In the genomic region with DNA sequence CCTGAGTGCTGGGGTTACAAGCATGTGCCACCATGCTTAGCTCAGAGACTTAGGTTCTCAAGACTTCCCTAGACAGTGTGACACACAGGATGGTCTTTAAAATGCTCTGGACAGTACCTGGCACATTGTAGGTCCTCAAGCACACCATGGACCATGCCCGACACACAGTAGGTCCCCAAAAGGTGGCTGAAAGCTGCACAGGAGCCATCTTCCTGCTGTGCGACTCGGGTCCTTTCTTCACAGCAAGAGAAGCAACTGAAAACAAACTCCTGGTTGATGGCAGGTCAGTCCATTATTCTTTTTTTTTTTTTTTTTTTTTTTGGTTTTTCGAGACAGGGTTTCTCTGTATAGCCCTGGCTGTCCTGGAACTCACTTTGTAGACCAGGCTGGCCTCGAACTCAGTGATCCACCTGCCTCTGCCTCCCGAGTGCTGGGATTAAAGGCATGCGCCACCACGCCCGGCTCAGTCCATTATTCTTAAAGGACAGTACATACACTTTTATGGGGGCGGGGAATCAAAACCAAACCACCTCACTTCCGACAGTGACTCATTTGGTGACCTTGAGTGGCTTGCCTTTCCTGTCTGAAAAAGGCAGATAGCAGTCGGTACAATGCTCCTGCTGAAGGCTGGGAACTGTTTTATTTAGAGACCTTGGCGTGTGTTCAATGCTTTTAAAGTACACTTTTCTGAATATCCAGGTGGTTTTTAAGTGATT, we compare ENCODE assay signal across 16 mouse cellular contexts. TPM values are rescaled to one million over a fixed set of nuclear protein-coding genes. Genes with fewer than 3 reads are reported as not detected.
DNase-seq lines count a peak whose midpoint lies in the region; ATAC-seq and TF ChIP-seq lines count a peak whose summit lies in the region.
"Had no signal": no experiment of that assay in that cellular context is flagged by ENCODE, and none has a peak within 500 bp of the region (broad histone marks: within the 10 kb centered on the region; RNA-seq: fewer than 3 reads in every experiment).

No protein-coding gene starts in this region.

- no peak overlapping the region for H3K9ac ChIP-seq in heart, adult 2 months (ENCODE audit: low read depth, low read length)
- H3K9ac ChIP-seq in stomach, embryonic 15.5 days, result no peak overlapping the region
- H3K9ac ChIP-seq: heart, embryonic 13.5 days; limb, embryonic 13.5 days; midbrain, embryonic 12.5 days had no signal

- peaks cover 2% of the 10 kb centered on the region for H3K4me1 ChIP-seq in heart, adult 2 months (ENCODE audit: control insufficient read depth, insufficient read depth, low read length)
- no peaks in the 10 kb centered on the region for H3K4me1 ChIP-seq in stomach, embryonic 15.5 days
- H3K4me1 ChIP-seq: limb, embryonic 13.5 days; midbrain, embryonic 12.5 days had no signal

- ATAC-seq in common myeloid progenitor, adult 5-6 weeks (replicated peaks; ENCODE audit: low read depth, poor library complexity, severe bottlenecking), result peak; percentile 92
- 0 out of 2 replicates have a peak, but pooled peaks have one; percentile 43 for ATAC-seq in stomach, embryonic 15.5 days (ENCODE audit: insufficient read depth, low FRiP score, low read depth)
- ATAC-seq: forebrain, embryonic 14.5 days had no signal

- no peaks in the 10 kb centered on the region for H3K79me2 ChIP-seq in heart, adult 2 months (replicated peaks; ENCODE audit: control insufficient read depth, insufficient read depth, low read length)

- H3K4me2 ChIP-seq in stomach, embryonic 15.5 days, result no peak overlapping the region
- H3K4me2 ChIP-seq: heart, embryonic 13.5 days; limb, embryonic 13.5 days; midbrain, embryonic 12.5 days had no signal

- no peaks in the 10 kb centered on the region for H3K36me3 ChIP-seq in heart, adult 2 months (ENCODE audit: control insufficient read depth, insufficient read depth, low read length)
- no peaks in the 10 kb centered on the region for H3K36me3 ChIP-seq in stomach, embryonic 15.5 days
- H3K36me3 ChIP-seq: heart, embryonic 13.5 days; limb, embryonic 13.5 days; midbrain, embryonic 12.5 days had no signal

- no peak for TF ChIP-seq CTCF in heart, adult 2 months (IDR thresholded peaks at IDR 0.05)

- 40% methylated on average over 12 of the region's 13 CpGs for WGBS in heart, adult 2 months
- WGBS in stomach, embryonic 15.5 days, result 55% methylated on average over 12 of the region's 13 CpGs

- TF ChIP-seq EP300 in heart, adult 2 months (IDR thresholded peaks at IDR 0.05; ENCODE audit: insufficient read depth, low read depth, low read length), result no peak

- peak; percentile 29 to 48 for DNase-seq in heart, adult 18-20 months
- no peak for DNase-seq in heart, adult 2 months
- peak; percentile 24 for DNase-seq in lung, postnatal 36 days
- DNase-seq in lung, postnatal 10 days, result no peak
- no peak for DNase-seq in thymus, postnatal 4 days
- no peak for DNase-seq in left cerebral cortex, postnatal 10 days (ENCODE audit: extremely low spot score in 1 of 2, low spot score in 2 of 2)
- DNase-seq: cerebellum, adult 11-12 months; thymus, postnatal 36 days had no signal

- no peak overlapping the region for H3K4me3 ChIP-seq in heart, adult 2 months
- H3K4me3 ChIP-seq in stomach, embryonic 15.5 days (replicated peaks), result no peak overlapping the region
- H3K4me3 ChIP-seq: heart, embryonic 13.5 days; limb, embryonic 13.5 days; midbrain, embryonic 12.5 days had no signal

- no peak overlapping the region for H3K27ac ChIP-seq in heart, adult 2 months
- peak overlapping the region; percentile 48 for H3K27ac ChIP-seq in stomach, embryonic 15.5 days
- H3K27ac ChIP-seq: heart, embryonic 13.5 days; limb, embryonic 13.5 days; midbrain, embryonic 12.5 days had no signal

- intact Hi-C loops in heart, adult 2 months (cut with DNase I), result no loop called here
- intact Hi-C loops in left cerebral cortex, postnatal 10 days (cut with DNase I), result no loop called here

- TF ChIP-seq POLR2A in heart, adult 2 months (IDR thresholded peaks at IDR 0.05; ENCODE audit: insufficient read depth, low read depth, low read length), result no peak

- H3K9me3 ChIP-seq in stomach, embryonic 15.5 days, result no peaks in the 10 kb centered on the region
- H3K9me3 ChIP-seq: heart, embryonic 13.5 days; limb, embryonic 13.5 days; midbrain, embryonic 12.5 days had no signal

- H3K27me3 ChIP-seq in heart, adult 2 months (ENCODE audit: control insufficient read depth, insufficient read depth, low read length), result no peaks in the 10 kb centered on the region; the same call in 1 of the 2 replicates
- H3K27me3 ChIP-seq in stomach, embryonic 15.5 days (replicated peaks), result peaks cover 2% of the 10 kb centered on the region; the same call in 1 of the 2 replicates

RNA-seq across cellular contexts. Expression of a gene that starts 11.3 kb away (rescaled TPM):
- total RNA-seq in heart, adult 18-20 months (2021), result not detected
- total RNA-seq in heart, adult 2 months (2021), result not detected
- not detected in 2 replicates for polyA plus RNA-seq in heart, adult 2 months (2012; rRNA removed)
- not detected in 2 replicates for total RNA-seq in common myeloid progenitor, adult 5-6 weeks (2017)
- polyA plus RNA-seq in stomach, embryonic 15.5 days (2015; fragmentation: Nextera tagmentation; extraction: Ambion mirVana), result 0.31 TPM in 1 of 2 replicates, not detected in the other
- 10 to 100 TPM; 33.5 to 39.5 TPM for total RNA-seq in left cerebral cortex, postnatal 10 days (2021)
- polyA plus RNA-seq: embryonic facial prominence, embryonic 11.5 days; heart, embryonic 13.5 days; limb, embryonic 13.5 days; small intestine, adult 2 months had no signal

RNA-seq across cellular contexts. Expression of a gene that starts 26.8 kb away (rescaled TPM):
- 10 to 100 TPM; 76.1 to 88.4 TPM for total RNA-seq in heart, adult 18-20 months (2021)
- 10 to 100 TPM; 75.0 to 75.5 TPM for total RNA-seq in heart, adult 2 months (2021)
- 25.3 and 32.9 TPM in 2 replicates for polyA plus RNA-seq in heart, adult 2 months (2012; rRNA removed)
- total RNA-seq in common myeloid progenitor, adult 5-6 weeks (2017), result 4.7 and 7.3 TPM in 2 replicates
- 15.7 and 18.6 TPM in 2 replicates for polyA plus RNA-seq in stomach, embryonic 15.5 days (2015; fragmentation: Nextera tagmentation; extraction: Ambion mirVana)
- 10 to 100 TPM; 41.9 to 46.8 TPM for total RNA-seq in left cerebral cortex, postnatal 10 days (2021)

RNA-seq across cellular contexts. Expression of a gene that starts 39.8 kb away (rescaled TPM):
- total RNA-seq in heart, adult 18-20 months (2021), result 1 to 10 TPM; 1.6 to 2.3 TPM
- 1 to 10 TPM; 1.4 TPM for total RNA-seq in heart, adult 2 months (2021)
- 1.9 and 3.3 TPM in 2 replicates for polyA plus RNA-seq in heart, adult 2 months (2012; rRNA removed)
- total RNA-seq in common myeloid progenitor, adult 5-6 weeks (2017), result not detected in 2 replicates
- polyA plus RNA-seq in stomach, embryonic 15.5 days (2015; fragmentation: Nextera tagmentation; extraction: Ambion mirVana), result 14.5 and 19.3 TPM in 2 replicates
- total RNA-seq in left cerebral cortex, postnatal 10 days (2021), result 1 to 10 TPM; 2.0 to 3.4 TPM

RNA-seq across cellular contexts. Expression of a gene that starts 46.5 kb away (rescaled TPM):
- total RNA-seq in heart, adult 18-20 months (2021), result 10 to 100 TPM; 12.3 to 12.6 TPM
- 10 to 100 TPM; 12.0 to 12.7 TPM for total RNA-seq in heart, adult 2 months (2021)
- 6.9 and 7.1 TPM in 2 replicates for polyA plus RNA-seq in heart, adult 2 months (2012; rRNA removed)
- 0.10 TPM in 1 of 2 replicates, not detected in the other for total RNA-seq in common myeloid progenitor, adult 5-6 weeks (2017)
- polyA plus RNA-seq in stomach, embryonic 15.5 days (2015; fragmentation: Nextera tagmentation; extraction: Ambion mirVana), result 5.0 and 5.2 TPM in 2 replicates
- 100 to 1,000 TPM; 377 to 385 TPM for total RNA-seq in left cerebral cortex, postnatal 10 days (2021)

Comparison
In these comparisons a context has a peak if more than half of its experiments do, and no peak if none do; other contexts are left out.
1. DNase-seq: peak in heart, adult 18-20 months (2 of 2) and lung, postnatal 36 days (single experiment); none in heart, adult 2 months (0 of 2), lung, postnatal 10 days (single experiment), thymus, postnatal 4 days (single experiment) and left cerebral cortex, postnatal 10 days (0 of 2).
2. RNA of a gene that starts 11.3 kb away (total RNA-seq): 33.5 to 39.5 TPM in left cerebral cortex, postnatal 10 days; not detected in heart, adult 2 months, not detected in heart, adult 18-20 months and not detected in common myeloid progenitor, adult 5-6 weeks; every median in the first group is over 10 times any median in the second.